Mouse (Mus musculus): ENCODE data around the gene Begain.

- TF ChIP-seq POLR2A (IDR thresholded peaks at IDR 0.05; ENCODE audit: insufficient read depth, low read depth, low read length) (no peak), CTCF (IDR thresholded peaks at IDR 0.05) (no peak)
Measured at GRCm38 (mm10) chr12:108985025-108985424, 83.0 kb downstream of the Begain start.
